8 mouse cellular contexts compared by ENCODE assay signal in genomic region chr10:91270955-91271741, GRCm38 (mm10).
A peak's percentile ranks its signal among the peaks of the same experiment; 100 is the strongest.
DNase-seq lines count a peak whose midpoint lies in the region; ATAC-seq and TF ChIP-seq lines count a peak whose summit lies in the region.

No protein-coding gene starts in this region.

- peak; percentile 97 for TF ChIP-seq CTCF in ES-Bruce4 (IDR thresholded peaks at IDR 0.05; ENCODE audit: low read depth, low read length)
- TF ChIP-seq CTCF in stomach, postnatal 0 days (IDR thresholded peaks at IDR 0.05; ENCODE audit: low read depth), result peak; percentile 98

- H3K27ac ChIP-seq in ES-Bruce4 (ENCODE audit: insufficient read depth, low read length), result no peak overlapping the region
- no peak overlapping the region for H3K27ac ChIP-seq in forebrain, embryonic 13.5 days
- 0 out of 2 replicates have a peak overlapping the region, but pooled peaks have one; percentile 29 for H3K27ac ChIP-seq in liver, embryonic 15.5 days (replicated peaks)
- H3K27ac ChIP-seq in neural tube, embryonic 12.5 days, result no peak overlapping the region
- no peak overlapping the region for H3K27ac ChIP-seq in stomach, postnatal 0 days (replicated peaks)

- TF ChIP-seq EP300 in ES-Bruce4 (IDR thresholded peaks at IDR 0.05; ENCODE audit: insufficient read depth, low read depth, low read length), result no peak
- TF ChIP-seq EP300 in stomach, postnatal 0 days (optimal IDR thresholded peaks at IDR 0.05), result no peak

- intact Hi-C loops in heart, postnatal 10 days (cut with DNase I), result loop anchor here (1.0 to 10.0 kb wide), 3 partner anchors 1034 to 1743 kb away; no protein-coding TSS in a partner anchor

- no peaks in the 10 kb centered on the region for H3K9me3 ChIP-seq in ES-Bruce4 (replicated peaks; ENCODE audit: control insufficient read depth, insufficient read depth, low read length, poor library complexity, severe bottlenecking)
- no peaks in the 10 kb centered on the region for H3K9me3 ChIP-seq in forebrain, embryonic 13.5 days (replicated peaks)
- H3K9me3 ChIP-seq in liver, embryonic 15.5 days (replicated peaks), result no peaks in the 10 kb centered on the region
- no peaks in the 10 kb centered on the region for H3K9me3 ChIP-seq in neural tube, embryonic 12.5 days
- no peaks in the 10 kb centered on the region for H3K9me3 ChIP-seq in stomach, postnatal 0 days (ENCODE audit: control insufficient read depth, low read length)

- H3K4me3 ChIP-seq in ES-Bruce4 (ENCODE audit: low read depth, low read length), result no peak overlapping the region
- no peak overlapping the region for H3K4me3 ChIP-seq in forebrain, embryonic 13.5 days
- H3K4me3 ChIP-seq in liver, embryonic 15.5 days (replicated peaks), result peak overlapping the region; percentile 39
- no peak overlapping the region for H3K4me3 ChIP-seq in neural tube, embryonic 12.5 days
- H3K4me3 ChIP-seq in stomach, postnatal 0 days (ENCODE audit: low read depth, low read length), result no peak overlapping the region

- peak; percentile 90 to 94 for DNase-seq in heart, postnatal 10 days
- DNase-seq in kidney, postnatal 4 days, result peak; percentile 91
- peak; percentile 85 for DNase-seq in stomach, postnatal 0 days (ENCODE audit: low spot score)

- 12% methylated on average over 14 of the region's 14 CpGs for WGBS in forebrain, embryonic 13.5 days
- 10% methylated on average over 14 of the region's 14 CpGs for WGBS in liver, embryonic 15.5 days (ENCODE audit: insufficient replicate concordance)
- WGBS in neural tube, embryonic 12.5 days, result 24% methylated on average over 14 of the region's 14 CpGs
- WGBS in stomach, postnatal 0 days, result 18% methylated on average over 14 of the region's 14 CpGs

- no peak overlapping the region for H3K9ac ChIP-seq in ES-Bruce4 (ENCODE audit: low read depth, poor library complexity, severe bottlenecking)
- H3K9ac ChIP-seq in forebrain, embryonic 13.5 days, result 0 out of 2 replicates have a peak overlapping the region, but pooled peaks have one; percentile 1
- H3K9ac ChIP-seq in liver, embryonic 15.5 days, result no peak overlapping the region
- H3K9ac ChIP-seq in neural tube, embryonic 12.5 days, result no peak overlapping the region
- no peak overlapping the region for H3K9ac ChIP-seq in stomach, postnatal 0 days (ENCODE audit: low read length)

- no peaks in the 10 kb centered on the region for H3K36me3 ChIP-seq in ES-Bruce4 (ENCODE audit: control insufficient read depth, insufficient read depth, low read length, poor library complexity, severe bottlenecking)
- H3K36me3 ChIP-seq in forebrain, embryonic 13.5 days (ENCODE audit: poor library complexity, severe bottlenecking), result no peaks in the 10 kb centered on the region
- H3K36me3 ChIP-seq in liver, embryonic 15.5 days (replicated peaks), result no peaks in the 10 kb centered on the region
- no peaks in the 10 kb centered on the region for H3K36me3 ChIP-seq in neural tube, embryonic 12.5 days
- H3K36me3 ChIP-seq in stomach, postnatal 0 days (ENCODE audit: control insufficient read depth, insufficient read depth, low read length), result no peaks in the 10 kb centered on the region

- H3K4me1 ChIP-seq in ES-Bruce4 (ENCODE audit: control insufficient read depth, insufficient read depth, low read length), result no peaks in the 10 kb centered on the region
- H3K4me1 ChIP-seq in forebrain, embryonic 13.5 days, result peaks cover 13% of the 10 kb centered on the region; the same call in 1 of the 2 replicates
- peaks cover 14% of the 10 kb centered on the region for H3K4me1 ChIP-seq in liver, embryonic 15.5 days (replicated peaks)
- H3K4me1 ChIP-seq in neural tube, embryonic 12.5 days, result peaks cover 11% of the 10 kb centered on the region
- no peaks in the 10 kb centered on the region for H3K4me1 ChIP-seq in stomach, postnatal 0 days (replicated peaks; ENCODE audit: control insufficient read depth, insufficient read depth)

- H3K4me2 ChIP-seq in forebrain, embryonic 13.5 days, result peak overlapping the region; percentile 19
- peak overlapping the region; percentile 62 for H3K4me2 ChIP-seq in liver, embryonic 15.5 days
- H3K4me2 ChIP-seq in neural tube, embryonic 12.5 days (replicated peaks), result peak overlapping the region; percentile 32; the same call in 1 of the 2 replicates
- peak overlapping the region; percentile 36 for H3K4me2 ChIP-seq in stomach, postnatal 0 days (replicated peaks; ENCODE audit: low read depth)

- TF ChIP-seq POLR2A in ES-Bruce4 (IDR thresholded peaks at IDR 0.05; ENCODE audit: insufficient read depth, low read length), result no peak

- ATAC-seq in cerebellum, adult (ENCODE audit: insufficient number of reproducible peaks, low FRiP score, low TSS enrichment), result peak; percentile 78
- peak; percentile 85 for ATAC-seq in forebrain, embryonic 13.5 days
- no peak for ATAC-seq in liver, embryonic 15.5 days (ENCODE audit: insufficient read depth)
- ATAC-seq in neural tube, embryonic 12.5 days (ENCODE audit: low FRiP score, low read depth), result peak; percentile 70; the same call in 1 of the 2 replicates
- ATAC-seq in stomach, postnatal 0 days (ENCODE audit: low FRiP score, low TSS enrichment), result peak; percentile 61; the same call in 1 of the 2 replicates

- H3K27me3 ChIP-seq in ES-Bruce4 (ENCODE audit: control insufficient read depth, insufficient read depth, low read length, poor library complexity, severe bottlenecking), result no peaks in the 10 kb centered on the region
- H3K27me3 ChIP-seq in forebrain, embryonic 13.5 days, result no peaks in the 10 kb centered on the region
- H3K27me3 ChIP-seq in liver, embryonic 15.5 days, result no peaks in the 10 kb centered on the region
- no peaks in the 10 kb centered on the region for H3K27me3 ChIP-seq in neural tube, embryonic 12.5 days (replicated peaks)
- H3K27me3 ChIP-seq in stomach, postnatal 0 days (ENCODE audit: control insufficient read depth, insufficient read depth, low read length), result no peaks in the 10 kb centered on the region
